ENCODE assay signal across 15 mouse cellular contexts in genomic region chr16:9498301-9498700, GRCm38 (mm10).
"Had no signal": no experiment of that assay in that cellular context is flagged by ENCODE, and none has a peak within 500 bp of the region (broad histone marks: within the 10 kb centered on the region; RNA-seq: fewer than 3 reads in every experiment).

No protein-coding gene starts in this region.

- H3K4me2 ChIP-seq: lung, embryonic 14.5 days; midbrain, embryonic 11.5 days; midbrain, embryonic 13.5 days; neural tube, embryonic 12.5 days; stomach, embryonic 15.5 days had no signal

- H3K4me3 ChIP-seq: midbrain, embryonic 13.5 days; myocyte; neural tube, embryonic 12.5 days; stomach, embryonic 15.5 days had no signal

- H3K4me1 ChIP-seq: neural tube, embryonic 12.5 days had no signal

- H3K27ac ChIP-seq: midbrain, embryonic 13.5 days; neural tube, embryonic 12.5 days; stomach, embryonic 15.5 days; stomach, postnatal 0 days had no signal

- H3K27me3 ChIP-seq: neural tube, embryonic 12.5 days; stomach, embryonic 15.5 days had no signal

- DNase-seq: lung, adult 18-20 months; lung, embryonic 14.5 days; lung, postnatal 10 days; lung, postnatal 4 days; right cerebral cortex, postnatal 14 days; thymus, adult 2 months; thymus, postnatal 25 days; thymus, postnatal 4 days had no signal

- H3K36me3 ChIP-seq: midbrain, embryonic 13.5 days; neural tube, embryonic 12.5 days; stomach, embryonic 15.5 days had no signal

- H3K9ac ChIP-seq: lung, embryonic 14.5 days; midbrain, embryonic 13.5 days; neural tube, embryonic 12.5 days; stomach, embryonic 15.5 days had no signal

- H3K9me3 ChIP-seq: midbrain, embryonic 13.5 days; neural tube, embryonic 12.5 days; stomach, embryonic 15.5 days had no signal

- ATAC-seq: midbrain, embryonic 13.5 days; midbrain, embryonic 16.5 days had no signal
